Mouse (Mus musculus): ENCODE data around the gene Rbm15.

Rbm15 gene

DNA sequence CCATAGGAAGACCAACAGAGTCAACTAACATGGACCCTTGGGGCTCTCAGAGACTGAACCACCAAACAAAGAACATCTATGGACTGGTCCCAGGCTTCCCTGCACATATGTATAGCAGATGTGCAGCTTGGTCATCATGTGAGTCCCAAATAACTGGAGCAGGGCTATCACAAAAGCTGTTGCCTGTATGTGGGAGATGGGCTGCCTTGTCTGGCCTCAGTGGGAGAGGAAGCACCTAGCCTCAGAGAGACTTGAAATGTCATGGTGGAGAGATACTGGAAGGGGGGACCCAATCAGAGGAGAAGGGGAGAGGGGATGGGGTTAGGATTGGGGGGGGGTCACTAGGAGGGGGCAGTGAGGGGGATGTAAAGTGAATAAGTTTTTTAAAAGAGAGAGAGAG lies 46.1 kb downstream of the Rbm15 start:
- no peak for TF ChIP-seq GATA4 (IDR thresholded peaks at IDR 0.05; ENCODE audit: insufficient replicate concordance, low read length)

DNA sequence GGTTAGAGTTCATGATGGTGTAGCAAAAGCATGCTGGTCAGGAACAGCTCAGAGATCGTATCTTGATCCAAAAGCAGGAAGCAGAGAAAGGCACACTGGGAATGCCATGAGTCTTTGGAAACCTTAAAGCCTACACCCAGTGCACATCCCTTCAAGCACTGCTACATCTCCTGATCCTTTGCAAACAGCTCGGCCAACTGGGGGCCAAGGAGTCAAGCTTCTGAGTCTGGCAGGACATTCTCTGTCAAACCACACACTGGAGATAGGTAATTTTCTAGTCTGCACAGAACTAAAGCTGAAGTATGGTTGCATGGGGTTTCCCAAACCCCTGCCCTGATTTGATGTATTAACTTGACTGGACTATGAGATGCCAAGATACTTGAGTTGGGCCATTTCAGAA lies 47.4 kb downstream of the Rbm15 start:
- TF ChIP-seq GATA4 (IDR thresholded peaks at IDR 0.05; ENCODE audit: insufficient replicate concordance, low read length): no peak

DNA sequence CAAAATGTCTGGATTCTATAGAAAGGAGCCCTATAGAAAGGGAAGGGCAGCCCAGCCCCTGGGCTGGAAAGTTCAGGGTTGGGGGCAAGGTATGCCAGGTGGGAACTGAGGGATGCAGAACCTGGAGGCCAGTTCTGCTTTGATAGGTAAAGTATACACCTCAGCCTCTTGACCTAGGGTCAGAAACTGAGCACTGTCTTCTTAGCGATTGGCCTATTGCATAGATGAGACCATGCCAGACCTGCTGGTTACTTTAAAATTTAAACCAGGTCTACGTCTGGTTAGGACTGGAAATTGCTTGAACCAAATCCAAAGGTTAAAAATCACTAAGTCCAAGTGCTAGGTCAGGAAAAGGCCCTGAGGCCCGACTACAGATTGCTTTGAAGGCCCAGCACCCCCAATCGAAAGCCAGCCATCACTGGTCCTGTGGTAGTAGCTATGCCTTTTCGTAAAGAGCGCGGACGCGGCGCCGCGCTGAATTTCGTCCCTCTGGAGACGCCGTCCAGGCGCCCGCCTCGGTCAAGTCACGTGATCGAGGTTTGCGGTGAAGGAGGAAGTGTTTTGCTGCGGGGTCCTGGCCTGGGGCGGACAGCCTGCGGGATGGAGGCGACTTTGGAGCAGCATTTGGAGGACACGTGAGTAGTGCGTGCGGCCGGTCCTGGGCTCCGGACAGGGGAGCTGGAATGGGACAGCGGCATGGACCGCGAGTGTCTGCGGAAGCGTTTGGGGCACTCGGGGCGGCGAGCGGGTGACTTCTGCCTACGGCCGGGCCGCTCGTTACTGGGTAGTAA lies 54.8 kb downstream of the Rbm15 start, which contains the start of gene Lamtor5:
Lamtor5 (plus strand) TSS at position 380 of the 791 bp plus-strand sequence.
- no peak; the same call in 1 of the 2 replicates for TF ChIP-seq GATA4 (IDR thresholded peaks at IDR 0.05; ENCODE audit: insufficient replicate concordance, low read length)

DNA sequence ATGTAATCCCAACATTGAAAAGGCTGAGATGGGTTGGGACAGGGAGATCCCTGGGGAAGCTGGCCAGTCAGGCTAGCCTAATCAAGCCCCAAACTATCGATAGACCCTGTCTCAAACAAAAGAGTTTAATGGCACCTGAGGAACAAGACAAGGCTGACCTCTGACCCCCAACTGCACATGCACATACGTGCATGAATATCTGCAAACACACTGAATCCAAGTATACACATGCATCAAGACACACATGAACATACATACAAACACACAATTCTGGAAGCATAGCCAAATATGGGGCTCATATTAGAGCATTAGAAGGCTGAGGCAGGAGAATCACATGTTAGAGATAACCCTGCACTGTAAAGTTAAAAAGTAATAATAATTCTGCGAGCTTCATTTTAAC lies 56.8 kb downstream of the Rbm15 start:
- TF ChIP-seq GATA4 (IDR thresholded peaks at IDR 0.05; ENCODE audit: insufficient replicate concordance, low read length): no peak

DNA sequence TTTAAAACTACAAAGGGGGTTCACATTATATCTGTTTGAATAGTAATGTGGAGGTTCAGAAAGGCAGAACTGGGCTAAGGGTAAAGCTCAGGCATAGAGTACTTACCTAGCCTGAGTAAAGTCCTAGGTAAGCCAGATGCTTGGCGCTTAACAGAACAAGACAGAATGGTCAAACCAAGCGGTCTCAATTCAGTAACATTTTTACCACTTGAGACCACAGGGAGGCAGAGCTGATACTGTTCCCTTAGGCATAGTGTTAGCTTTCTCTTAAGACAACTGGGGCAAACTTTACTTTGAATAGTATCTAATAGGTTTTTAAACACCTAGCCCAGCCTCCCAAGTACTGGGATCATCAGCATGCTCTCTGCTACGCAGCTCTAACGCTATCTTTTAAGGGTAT lies 57.5 kb downstream of the Rbm15 start:
- TF ChIP-seq GATA4 (IDR thresholded peaks at IDR 0.05; ENCODE audit: insufficient replicate concordance, low read length): no peak

All from liver, adult (tissue).